Mouse (Mus musculus) G1E (cell line): ENCODE results near the gene Fcgrt. TPM values are rescaled to one million over a fixed set of nuclear protein-coding genes. Genes with fewer than 3 reads are reported as not detected.

ENCODE experiments used
- ATAC-seq: 2 replicates; pipeline ENCODE4 v1.8.0; 2016; ENCODE audit warnings: mild to moderate bottlenecking; ENCODE audit not compliant: insufficient number of reproducible peaks, poor library complexity, low FRiP score, severe bottlenecking; ENCODE audit errors: extremely low read depth
- DNase-seq: peaks from one replicate; pipeline ENCODE4 v3.0.0; 2012; ENCODE audit warnings: low spot score
- H3K27me3 ChIP-seq: 2 replicates; pipeline ENCODE4 v1.6.1; 2012; ENCODE audit warnings: mild to moderate bottlenecking, low read length, inconsistent platforms; ENCODE audit not compliant: insufficient read depth
- H3K36me3 ChIP-seq: replicated peaks from 2 replicates; pipeline ENCODE3; 2012; ENCODE audit warnings: mild to moderate bottlenecking, inconsistent platforms
- H3K4me1 ChIP-seq: 2 replicates; pipeline ENCODE4 v1.6.1; 2012; ENCODE audit warnings: low read depth, low read length, inconsistent platforms, mixed read lengths; ENCODE audit not compliant: insufficient read depth
- H3K4me3 ChIP-seq: 2 replicates; pipeline ENCODE4 v1.5.1; 2012; ENCODE audit warnings: low read depth, mild to moderate bottlenecking, inconsistent platforms, low read length, moderate library complexity, mixed read lengths
- H3K9me3 ChIP-seq: replicated peaks from 2 replicates; pipeline ENCODE4 v1.6.1; 2012; ENCODE audit warnings: inconsistent platforms
- CTCF ChIP-seq: IDR thresholded peaks from 2 replicates; pipeline ENCODE4 v1.5.1; 2012; ENCODE audit warnings: low read depth, low read length, inconsistent platforms, mixed read lengths
- GATA1 ChIP-seq: IDR thresholded peaks from 2 replicates; pipeline ENCODE4 v1.6.1; 2012; ENCODE audit warnings: borderline replicate concordance, low read length, inconsistent platforms, mixed read lengths
- GATA2 ChIP-seq: IDR thresholded peaks from 2 replicates; pipeline ENCODE4 v1.6.1; 2012; ENCODE audit warnings: low read depth, low read length, inconsistent platforms, borderline replicate concordance
- POLR2AphosphoS5 ChIP-seq: IDR thresholded peaks from 2 replicates; pipeline ENCODE4 v1.6.1; 2012; ENCODE audit warnings: low read depth, low read length, inconsistent platforms; ENCODE audit not compliant: insufficient replicate concordance
- TAL1 ChIP-seq: conservative IDR thresholded peaks from 2 replicates; pipeline ENCODE4 v1.6.1; 2012; ENCODE audit warnings: low read depth, low read length, inconsistent platforms, mixed read lengths
- polyA plus RNA-seq: library from polyadenylated mRNA; stranded (reverse); fragments of >175 nt; gene quantifications from 2 replicates; pipeline ENCODE4 v1.2.3, GENCODE M21; 2012
- total RNA-seq, 2 experiments: library from RNA; stranded (forward) in 1 of 2; stranded (reverse) in 1 of 2; fragments of 200-1000 nt in 1 of 2; fragments of >200 nt in 1 of 2; fragmentation: Nextera tagmentation in 1 of 2; gene quantifications; 2 replicates each; pipeline ENCODE4 v1.2.3; 2014 to 2017

Fcgrt gene
- total and polyA plus RNA-seq, 3 experiments, result not detected

DNA sequence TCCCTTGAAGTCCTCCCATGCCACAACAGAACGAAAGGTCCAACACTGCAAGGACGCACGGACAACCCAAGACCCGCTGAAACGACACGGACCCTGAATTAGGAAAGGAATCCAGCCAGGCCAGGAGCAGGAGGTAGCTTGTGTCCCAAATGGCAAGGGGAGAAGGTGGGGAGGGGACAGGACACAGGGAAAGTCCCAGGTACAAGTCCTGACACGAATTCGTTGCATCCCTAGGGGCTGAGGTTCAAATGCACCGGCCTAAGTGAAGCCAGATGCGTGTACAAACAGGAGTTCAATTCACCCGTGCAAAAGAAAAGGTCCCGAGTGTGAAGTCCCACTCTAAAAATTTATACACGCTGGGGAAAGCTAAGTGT lies 52.1 kb downstream of the Fcgrt start:
- no peak for ATAC-seq

GRCm38 (mm10) chr7:45050945-45051600 lies 52.6 kb downstream of the Fcgrt start:
- DNase-seq (peak; percentile 83), ATAC-seq (peak; percentile 47)
- Histone ChIP-seq H3K9me3 (no peaks in the 10 kb centered on the region), H3K27me3 (no peaks in the 10 kb centered on the region), H3K4me1 (peaks cover 58% of the 10 kb centered on the region), H3K36me3 (peaks cover 57% of the 10 kb centered on the region), H3K4me3 (peak overlapping the region; percentile 85)
- TF ChIP-seq GATA1, result no peak
- no peak for TF ChIP-seq POLR2AphosphoS5
- TF ChIP-seq CTCF, result no peak
- no peak for TF ChIP-seq TAL1
- TF ChIP-seq GATA2, result no peak

More for the DNA sequence above, 52.1 kb downstream of the Fcgrt start:
- DNase-seq, result no peak
- Histone ChIP-seq H3K9me3 (no peaks in the 10 kb centered on the region), H3K4me3 (peak overlapping the region; percentile 85), H3K36me3 (peaks cover 51% of the 10 kb centered on the region), H3K4me1 (peaks cover 58% of the 10 kb centered on the region), H3K27me3 (no peaks in the 10 kb centered on the region)
- TF ChIP-seq GATA2 (no peak), GATA1 (no peak), POLR2AphosphoS5 (no peak), TAL1 (no peak)

DNA sequence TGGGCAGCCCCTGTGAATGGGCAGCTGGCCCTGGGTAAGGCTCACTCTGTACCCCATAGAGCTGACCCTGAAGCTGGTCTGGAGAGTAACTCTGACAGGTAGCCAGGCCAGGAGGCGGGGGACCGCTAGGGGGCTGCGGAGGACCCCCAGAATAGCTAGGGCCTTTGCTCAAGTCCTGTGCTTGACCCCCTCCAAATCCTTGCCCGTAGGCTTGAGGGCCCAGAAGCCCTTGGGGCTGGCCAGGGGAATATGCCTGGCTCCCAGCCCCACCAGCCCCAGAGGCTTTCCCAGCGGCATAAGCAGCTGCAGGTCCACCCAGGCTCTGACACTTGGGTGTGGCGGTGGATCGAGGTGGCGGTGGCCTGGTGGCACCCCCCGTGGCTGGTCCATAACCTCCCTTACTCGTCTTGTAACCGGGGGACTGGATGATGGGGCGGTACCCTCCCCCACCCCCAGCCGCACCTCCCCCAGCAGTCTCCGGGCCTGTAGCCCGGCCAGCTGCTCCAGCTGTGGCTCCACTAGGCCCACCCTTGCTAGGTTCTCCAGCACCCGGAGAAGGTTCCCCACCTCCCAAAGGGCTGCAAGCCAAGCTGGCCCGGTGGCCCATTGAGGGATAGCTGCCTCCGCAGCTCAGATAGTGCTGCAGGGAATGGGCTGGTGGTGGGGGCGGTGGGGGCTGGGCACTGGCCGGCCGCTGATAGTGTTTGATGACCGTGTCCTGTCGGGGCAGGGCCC lies 54.6 kb downstream of the Fcgrt start:
- no peak overlapping the region for H3K4me3 ChIP-seq
- ATAC-seq (no peak), DNase-seq (no peak)
- H3K27me3 ChIP-seq, result no peaks in the 10 kb centered on the region
- no peaks in the 10 kb centered on the region for H3K9me3 ChIP-seq
- H3K36me3 ChIP-seq, result peaks cover 76% of the 10 kb centered on the region
- peaks cover 53% of the 10 kb centered on the region for H3K4me1 ChIP-seq
- no peak for TF ChIP-seq CTCF
- no peak for TF ChIP-seq TAL1
- no peak for TF ChIP-seq POLR2AphosphoS5
- no peak for TF ChIP-seq GATA2
- no peak for TF ChIP-seq GATA1

- no peak for DNase-seq
- H3K9me3 ChIP-seq, result no peaks in the 10 kb centered on the region
- no peaks in the 10 kb centered on the region for H3K27me3 ChIP-seq
- H3K4me1 ChIP-seq, result peaks cover 48% of the 10 kb centered on the region
- ATAC-seq, result no peak
- no peak for TF ChIP-seq CTCF
- no peak for TF ChIP-seq GATA2
- no peak for TF ChIP-seq GATA1
- no peak for TF ChIP-seq TAL1
- no peak for TF ChIP-seq POLR2AphosphoS5
- peaks cover 84% of the 10 kb centered on the region for H3K36me3 ChIP-seq
- no peak overlapping the region for H3K4me3 ChIP-seq
Observed at GRCm38 (mm10) chr7:45048001-45048890, 55.4 kb downstream of the Fcgrt start.

- ATAC-seq, result no peak
- H3K36me3 ChIP-seq, result peaks cover 92% of the 10 kb centered on the region
- TF ChIP-seq GATA1, result no peak
Observed at GRCm38 (mm10) chr7:45047491-45047890, 56.2 kb downstream of the Fcgrt start.

GRCm38 (mm10) chr7:45046853-45047350 lies 56.7 kb downstream of the Fcgrt start:
- peaks cover 98% of the 10 kb centered on the region for H3K36me3 ChIP-seq
- no peaks in the 10 kb centered on the region for H3K27me3 ChIP-seq
- DNase-seq (no peak), ATAC-seq (no peak)
- TF ChIP-seq POLR2AphosphoS5, result no peak
- TF ChIP-seq CTCF, result no peak
- no peak for TF ChIP-seq GATA1
- no peak for TF ChIP-seq GATA2
- no peak for TF ChIP-seq TAL1
- no peak overlapping the region for H3K4me3 ChIP-seq
- peaks cover 48% of the 10 kb centered on the region for H3K4me1 ChIP-seq
- H3K9me3 ChIP-seq, result no peaks in the 10 kb centered on the region

More at GRCm38 (mm10) chr7:45047491-45047890, 56.2 kb downstream of the Fcgrt start:
- H3K27me3 ChIP-seq, result no peaks in the 10 kb centered on the region
- no peak for DNase-seq
- H3K4me3 ChIP-seq, result no peak overlapping the region
- H3K4me1 ChIP-seq, result peaks cover 53% of the 10 kb centered on the region
- no peaks in the 10 kb centered on the region for H3K9me3 ChIP-seq
